Mouse (Mus musculus) heart, postnatal 4 days (tissue): ENCODE measurements around the gene Mkrn1. TPM values are rescaled to one million over a fixed set of nuclear protein-coding genes. Genes with fewer than 3 reads are reported as not detected.
"Not testable (repeated sequence)": the region's sequence is repeated elsewhere in the genome, so short reads cannot be mapped to it uniquely, and the experiment has no call there.

Source experiments
- DNase-seq: peaks from one replicate; pipeline ENCODE4 v3.0.0; 2021
- total RNA-seq, 2 experiments: library from RNA; stranded (reverse); gene quantifications; 2 replicates each; pipeline ENCODE4 v1.2.3; 2021

The Mkrn1 gene
- total RNA-seq, 2 experiments from 2014 or later, result 47.3 to 84.9 TPM

DNA sequence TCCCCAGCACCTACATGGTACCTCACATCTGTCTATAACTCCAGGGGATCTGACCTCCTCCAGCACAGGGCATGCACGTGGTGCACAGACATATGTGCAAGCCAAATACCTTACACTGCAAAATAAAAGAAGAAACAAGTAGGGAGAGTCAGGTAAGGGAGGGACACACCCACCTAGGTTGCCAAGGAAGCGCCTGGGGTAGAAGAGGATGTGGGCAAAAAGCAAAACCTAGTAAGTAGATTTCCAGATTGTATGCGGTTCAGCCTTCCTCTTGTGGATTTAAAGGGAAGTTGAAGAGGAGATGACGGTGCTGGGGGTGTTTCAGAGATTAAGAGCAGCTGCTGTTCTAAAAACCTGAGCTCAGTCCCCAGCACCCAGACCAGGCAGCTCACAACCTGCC is 41.0 kb downstream of the Mkrn1 start:
- no peak for DNase-seq

DNA sequence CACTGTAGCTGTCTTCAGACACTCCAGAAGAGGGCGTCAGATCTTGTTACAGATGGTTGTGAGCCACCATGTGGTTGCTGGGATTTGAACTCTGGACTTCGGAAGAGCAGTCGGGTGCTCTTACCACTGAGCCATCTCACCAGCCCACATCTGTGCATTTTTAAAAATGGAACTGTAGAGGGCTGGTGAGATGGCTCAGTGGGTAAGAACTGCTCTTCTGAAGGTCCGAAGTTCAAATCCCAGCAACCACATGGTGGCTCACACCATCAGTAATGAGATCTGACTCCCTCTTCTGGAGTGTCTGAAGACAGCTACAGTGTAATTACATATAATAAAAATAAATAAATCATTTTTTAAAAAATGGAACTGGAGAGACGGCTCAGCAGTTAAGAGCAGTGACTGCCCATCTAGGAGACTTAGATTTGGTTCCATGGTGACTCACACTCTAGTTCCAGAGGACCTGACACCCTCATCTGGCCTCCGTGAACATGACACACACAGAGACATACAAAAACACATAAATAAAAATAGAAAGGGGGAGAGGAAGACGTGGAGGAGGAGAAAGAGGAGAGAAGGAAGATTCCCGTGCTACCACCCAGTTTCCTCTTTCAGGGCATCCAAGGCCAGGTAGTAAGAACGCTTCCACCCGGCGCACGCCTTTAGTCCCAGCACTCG is 42.0 kb downstream of the Mkrn1 start:
- DNase-seq, result not testable (repeated sequence)

DNA sequence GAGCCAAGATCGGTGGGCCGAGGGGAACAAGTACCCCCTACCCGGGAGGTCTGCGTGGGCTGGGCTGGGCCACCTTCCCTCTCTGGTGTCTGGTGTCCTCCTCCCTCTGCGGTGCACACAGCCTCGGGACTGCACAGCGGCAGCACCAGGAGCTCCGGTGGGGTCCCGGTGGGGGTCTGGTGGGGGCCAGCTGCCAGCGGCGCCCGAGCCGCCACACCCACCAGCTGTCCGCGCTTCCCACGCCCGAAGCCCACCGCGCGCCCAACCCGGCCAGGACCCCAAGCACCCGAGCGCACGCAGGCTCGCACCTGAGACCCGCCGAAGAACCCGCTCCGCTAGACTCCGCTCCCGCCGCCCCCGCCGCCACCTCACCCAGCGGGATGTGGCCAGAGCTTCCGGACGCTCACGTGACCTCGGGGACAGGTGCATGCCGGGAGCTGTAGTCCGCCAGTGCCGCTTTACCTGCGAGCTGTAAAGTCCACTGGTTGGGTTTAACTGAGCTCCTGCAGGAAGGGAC is 42.9 kb downstream of the Mkrn1 start, which contains the start of gene Slc37a3:
Gene Slc37a3 (minus strand): TSS at position 365 of the 517 bp plus-strand sequence.
- DNase-seq, result peak; percentile 88

DNA sequence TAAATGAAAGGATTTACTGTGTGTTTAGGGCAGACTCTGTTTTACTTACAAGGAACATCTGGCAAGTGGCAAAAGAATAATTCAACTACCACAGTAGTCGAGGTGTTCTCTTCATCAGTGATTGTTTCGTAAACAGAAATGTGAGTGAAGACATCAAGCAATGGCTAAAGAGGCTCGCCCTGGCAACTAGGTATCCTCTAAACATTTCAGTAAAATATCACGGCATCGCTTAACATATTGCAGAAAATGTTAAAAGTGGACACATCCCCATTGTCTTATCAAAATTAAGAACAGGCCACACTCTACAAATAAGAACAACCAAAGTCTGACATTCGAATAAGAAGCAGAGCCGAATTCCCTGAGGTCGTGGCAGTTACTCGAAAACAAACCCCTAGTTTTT is 43.5 kb downstream of the Mkrn1 start:
- no peak for DNase-seq

DNA sequence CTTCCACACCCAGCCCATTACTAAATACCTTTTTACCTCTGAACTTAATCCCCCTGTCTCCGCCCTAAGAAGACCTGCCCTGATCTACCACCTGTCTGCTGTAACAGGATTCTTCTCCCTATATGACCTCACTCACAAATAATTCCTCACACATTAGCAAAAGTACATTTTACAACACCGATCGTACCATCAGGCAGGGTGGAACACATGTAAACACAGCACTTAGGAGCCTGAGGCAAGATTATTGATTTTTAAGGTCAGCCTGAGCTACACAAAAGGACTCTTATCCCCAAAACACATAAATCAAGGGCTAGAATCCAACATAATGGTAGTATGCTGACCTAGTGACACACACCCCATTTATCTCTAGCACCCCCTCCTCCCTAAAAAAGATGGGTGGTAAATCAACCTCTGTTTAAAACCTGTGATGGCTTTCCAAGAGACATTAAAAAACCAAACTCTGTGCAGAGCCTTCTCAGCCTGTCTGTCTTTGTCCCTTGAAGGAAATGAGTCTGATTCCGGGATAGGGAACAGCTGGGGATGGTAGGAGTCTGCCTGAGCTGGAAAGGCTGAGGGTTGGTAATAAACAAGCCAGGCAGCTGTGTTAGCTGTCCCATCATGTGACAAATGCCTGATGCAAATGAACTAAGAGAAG is 46.8 kb downstream of the Mkrn1 start:
- DNase-seq, result no peak

DNA sequence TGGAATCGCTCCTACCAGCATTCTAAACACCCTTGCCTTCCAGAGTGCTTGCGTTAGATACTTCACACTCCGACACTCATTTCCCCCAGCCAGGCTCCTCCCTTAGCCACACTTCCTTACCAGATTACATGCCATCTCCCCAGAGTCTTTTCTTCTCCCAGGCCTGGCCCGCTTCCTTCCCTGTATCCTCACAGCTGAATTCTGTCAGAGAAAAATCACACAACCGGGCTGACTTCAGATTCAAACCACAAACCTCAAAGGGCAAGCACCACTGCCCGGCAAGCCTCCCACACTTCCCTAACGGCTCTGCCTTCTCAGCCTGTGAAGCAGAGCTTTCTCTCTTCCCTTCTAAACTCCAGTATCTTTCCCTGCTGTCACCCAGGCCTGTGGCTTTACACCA is 47.5 kb downstream of the Mkrn1 start:
- peak; percentile 58 for DNase-seq

DNA sequence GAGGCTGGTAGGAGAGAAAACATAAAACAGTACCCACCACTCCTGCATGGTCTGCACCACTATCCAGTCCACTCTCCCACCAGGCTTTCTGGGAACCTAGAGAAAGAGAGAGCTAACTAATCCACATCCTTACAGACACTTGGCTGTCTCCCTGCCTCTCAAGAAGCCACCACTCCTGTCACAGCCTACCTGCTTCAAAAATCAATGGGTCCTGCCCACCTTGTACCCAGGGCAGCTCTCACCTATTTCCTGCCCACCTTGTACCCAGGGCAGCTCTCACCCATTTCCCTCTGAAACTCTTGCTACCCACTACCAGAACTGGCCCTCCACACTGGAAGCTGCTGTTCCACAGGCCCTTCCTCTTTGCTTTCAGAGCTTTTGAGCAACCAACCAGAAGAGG is 48.2 kb downstream of the Mkrn1 start:
- DNase-seq, result no peak

DNA sequence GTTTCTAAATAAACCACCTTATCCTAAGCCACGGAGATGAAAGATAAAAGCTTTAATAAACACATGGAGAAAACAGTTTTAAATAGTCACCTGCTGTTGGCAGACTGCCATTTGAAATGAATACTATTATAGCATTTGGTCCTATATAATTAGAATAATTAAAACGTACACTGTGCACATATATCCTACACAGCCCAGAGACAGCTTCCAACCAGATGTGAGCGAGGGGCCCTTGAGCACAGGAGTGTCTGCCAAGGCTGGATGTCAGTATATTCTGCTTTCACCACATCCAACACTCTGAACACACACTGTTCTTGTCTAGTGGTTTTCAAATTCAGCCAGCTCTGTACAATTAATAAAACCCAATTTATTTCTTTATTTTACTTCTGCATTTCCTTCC is 50.6 kb downstream of the Mkrn1 start:
- no peak for DNase-seq

DNA sequence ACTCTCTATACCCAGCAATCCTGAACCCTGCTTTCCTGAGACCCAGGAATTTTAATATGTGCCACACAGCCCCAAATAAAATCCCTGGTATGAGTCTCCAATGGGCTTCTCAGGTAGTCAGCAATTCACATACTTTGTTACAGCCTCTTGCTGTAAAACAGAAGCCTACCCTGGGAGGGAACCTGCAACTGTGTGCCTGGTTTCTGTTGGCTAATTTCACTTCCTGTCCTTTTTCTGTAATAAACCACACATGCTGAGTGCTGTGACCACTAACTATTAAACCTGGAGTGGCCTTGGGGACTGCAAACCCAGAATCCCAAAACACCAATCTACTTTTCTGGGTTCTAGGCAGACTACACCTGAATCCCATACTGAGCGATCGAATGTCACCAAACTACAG is 57.6 kb downstream of the Mkrn1 start:
- no peak for DNase-seq

DNA sequence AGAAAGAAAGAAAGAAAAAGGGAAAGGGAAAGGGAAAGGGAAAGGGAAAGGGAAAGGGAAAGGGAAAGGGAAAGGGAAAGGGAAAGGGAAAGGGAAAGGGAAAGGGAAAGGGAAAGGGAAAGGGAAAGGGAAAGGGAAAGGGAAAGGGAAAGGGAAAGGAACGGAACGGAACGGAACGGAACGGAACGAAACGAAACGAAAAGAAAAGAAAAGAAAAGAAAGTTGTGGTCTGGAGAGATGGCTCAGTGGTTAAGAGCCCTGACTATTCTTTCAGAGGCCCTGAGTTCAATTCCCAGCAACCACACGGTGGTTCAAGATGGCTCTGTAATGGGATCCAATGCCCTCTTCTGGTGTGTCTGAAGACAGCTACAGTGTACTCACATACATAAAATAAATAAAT is 61.1 kb downstream of the Mkrn1 start:
- DNase-seq, result not testable (repeated sequence)

DNA sequence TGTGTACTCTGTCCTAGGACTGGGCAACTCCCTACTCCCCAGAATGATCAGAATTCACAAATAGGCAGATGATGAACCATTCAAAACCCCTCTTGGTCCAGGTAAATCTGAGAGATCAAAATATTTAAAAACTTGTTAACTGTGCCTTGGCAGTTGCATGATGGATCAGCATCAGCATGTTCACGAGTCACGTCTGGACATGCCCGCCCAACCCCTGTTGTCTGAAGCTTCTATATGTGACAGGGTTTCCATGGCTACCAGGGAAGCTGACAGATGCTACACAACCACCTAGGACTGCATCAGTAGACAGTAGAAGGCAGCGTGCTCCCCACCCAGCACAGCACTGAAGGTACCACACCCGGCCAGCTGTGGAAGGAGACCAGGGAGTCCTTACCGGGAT is 71.3 kb downstream of the Mkrn1 start:
- DNase-seq, result no peak

DNA sequence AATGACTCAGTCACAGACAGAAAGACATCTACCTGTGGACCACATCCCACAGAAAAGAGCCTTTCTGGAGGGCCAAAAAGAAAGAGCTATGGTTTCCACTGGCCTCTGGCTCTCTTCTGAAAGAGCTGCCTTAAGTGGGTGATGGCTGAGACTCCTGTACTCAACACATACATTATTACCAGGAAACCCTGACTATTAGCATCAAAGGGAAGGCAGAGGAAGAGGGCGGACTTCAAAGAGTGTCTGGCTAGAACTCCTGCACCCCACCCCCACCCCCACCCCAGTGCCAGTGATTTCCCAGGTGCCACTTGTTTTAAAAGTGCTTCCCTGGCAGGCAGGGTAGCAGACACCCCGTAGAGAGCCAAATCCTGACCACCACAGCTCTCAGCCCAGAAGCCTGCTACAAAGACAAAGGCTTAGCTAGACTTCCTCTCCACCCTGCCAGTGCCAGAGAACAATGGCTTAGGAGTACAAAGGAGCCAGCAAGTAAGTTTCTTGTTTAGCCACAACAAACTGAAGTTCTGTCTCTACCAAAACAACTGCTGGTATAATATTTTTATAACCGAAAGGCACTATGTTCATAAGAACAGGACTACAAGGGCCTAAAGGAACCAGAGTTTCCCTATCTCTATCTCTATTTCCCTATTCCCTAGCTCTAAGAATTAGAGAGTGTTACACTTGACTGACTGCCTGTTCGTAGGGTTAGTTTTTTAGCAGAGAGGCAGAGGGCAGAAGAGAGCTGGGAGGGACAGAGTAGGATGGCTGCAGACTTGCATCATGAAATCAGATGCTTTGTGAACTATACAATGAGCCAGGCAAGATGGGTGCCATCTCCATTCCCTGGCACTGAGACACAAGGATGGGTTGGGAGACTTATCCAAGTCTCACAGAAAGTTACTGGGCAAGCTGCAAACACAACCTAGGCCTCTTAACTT is 72.1 kb downstream of the Mkrn1 start:
- no peak for DNase-seq

Other genes with a start within 250 kb of the Mkrn1 start
- 10 to 100 TPM; 12.3 to 12.5 TPM for gene Kdm7a, start 213.7 kb downstream of the Mkrn1 start, total RNA-seq
- 10 to 100 TPM; 27.9 to 34.3 TPM for gene Slc37a3, start 42.8 kb downstream of the Mkrn1 start, total RNA-seq
- gene Rab19, start 39.3 kb downstream of the Mkrn1 start, total RNA-seq, result under 1 TPM; 0.17 to 0.23 TPM
- gene Dennd2a, start 137.4 kb upstream of the Mkrn1 start, total RNA-seq, result 10 to 100 TPM; 26.1 to 27.5 TPM
- 10 to 100 TPM; 15.9 to 16.6 TPM for gene Adck2, start 153.4 kb upstream of the Mkrn1 start, total RNA-seq
- gene Gm42420, start 165.3 kb upstream of the Mkrn1 start, total RNA-seq, result not detected
- gene Ndufb2, start 172.1 kb upstream of the Mkrn1 start, total RNA-seq, result 100 to 1,000 TPM; 406 to 449 TPM